Mouse (Mus musculus) bone marrow macrophage, adult 2 months (primary cell): ENCODE results near the gene Tnip2.

ENCODE experiments used
- CTCF ChIP-seq: IDR thresholded peaks from 2 replicates; pipeline ENCODE4 v1.5.1; 2012; ENCODE audit warnings: low read depth, mild to moderate bottlenecking, low read length, moderate library complexity
- POLR2A ChIP-seq: IDR thresholded peaks from 2 replicates; pipeline ENCODE4 v1.6.1; 2012; ENCODE audit warnings: mild to moderate bottlenecking, low read depth, low read length, borderline replicate concordance

- no peak for TF ChIP-seq CTCF
- no peak for TF ChIP-seq POLR2A
These were observed 32.9 kb downstream of the Tnip2 start for GRCm38 (mm10) chr5:34480926-34481325.
